Mouse (Mus musculus): Measurements from ENCODE around the gene Ccdc88c.

DNA sequence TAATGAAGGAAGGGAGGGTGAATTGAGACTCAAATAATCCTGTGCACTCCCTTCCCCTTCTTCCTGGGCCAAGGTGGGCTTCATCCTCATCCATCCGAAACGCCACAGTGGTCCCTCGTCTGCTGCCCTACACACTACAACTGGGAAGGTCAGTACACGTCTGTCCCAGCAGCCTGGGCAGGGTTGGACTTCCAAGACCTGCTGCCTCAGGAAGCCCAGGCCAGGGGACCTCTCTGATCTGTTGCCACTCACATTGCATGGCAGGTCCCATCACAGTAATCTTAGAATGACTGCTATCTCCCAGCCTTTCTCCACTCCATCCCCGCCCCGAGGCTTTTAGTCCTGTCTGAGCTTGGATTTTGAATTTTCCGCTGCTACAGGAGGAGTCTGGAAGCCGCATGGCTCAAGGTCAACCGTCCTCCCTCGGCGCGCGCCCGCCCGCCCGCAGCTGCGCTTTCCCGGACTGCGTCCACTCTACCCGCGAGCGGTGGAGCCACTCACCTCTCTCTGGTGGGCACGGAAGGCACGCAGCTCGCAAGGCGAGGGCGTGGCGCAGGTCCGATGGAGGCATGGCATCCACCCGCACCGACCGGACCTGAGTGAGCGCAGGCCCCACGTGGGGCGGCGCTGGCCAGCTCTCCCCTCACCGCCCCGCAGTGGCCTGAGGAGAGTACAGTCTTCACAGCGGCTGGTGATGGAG lies 121.1 kb downstream of the Ccdc88c start, which contains the start of gene Gpr68:
- TF ChIP-seq CTCF (IDR thresholded peaks at IDR 0.05; ENCODE audit: extremely low read depth, insufficient read depth, low read length) (no peak), POLR2A (IDR thresholded peaks at IDR 0.05; ENCODE audit: extremely low read depth, insufficient read depth, low read length) (no peak)
